ENCODE assay signal across 8 mouse cellular contexts in the genomic region with DNA sequence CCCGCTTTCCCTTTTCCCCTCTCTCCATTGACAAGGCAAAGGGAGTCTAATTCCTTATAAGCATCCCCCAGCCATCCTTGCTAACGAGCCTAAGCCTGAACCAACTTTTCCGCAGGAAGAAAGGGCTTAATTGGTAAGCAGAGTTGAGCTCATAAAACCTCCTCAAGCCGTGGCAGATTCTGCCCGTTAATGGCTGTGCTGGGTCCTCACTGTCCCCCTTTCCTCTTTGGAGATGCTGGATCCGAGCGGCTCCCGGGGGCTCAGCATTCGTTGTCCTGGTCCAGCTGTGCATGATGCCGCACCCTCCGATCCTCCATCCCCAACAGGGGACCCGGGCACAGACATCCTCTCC. TPM values are rescaled to one million over a fixed set of nuclear protein-coding genes. Genes with fewer than 3 reads are reported as not detected.
A peak's percentile ranks its signal among the peaks of the same experiment; 100 is the strongest.
DNase-seq lines count a peak whose midpoint lies in the region; ATAC-seq and TF ChIP-seq lines count a peak whose summit lies in the region.
"Had no signal": no experiment of that assay in that cellular context is flagged by ENCODE, and none has a peak within 500 bp of the region (broad histone marks: within the 10 kb centered on the region; RNA-seq: fewer than 3 reads in every experiment).

No protein-coding gene starts in this region.

- peak overlapping the region; percentile 68 for H3K9ac ChIP-seq in hindbrain, embryonic 12.5 days
- peak overlapping the region; percentile 80 for H3K9ac ChIP-seq in midbrain, embryonic 15.5 days

- intact Hi-C loops in left cerebral cortex, adult 2 months (cut with DNase I) = no loop called here

- H3K4me3 ChIP-seq in left cerebral cortex, adult 2 months = peak overlapping the region; percentile 82
- peak overlapping the region; percentile 64 for H3K4me3 ChIP-seq in hindbrain, embryonic 12.5 days
- peak overlapping the region; percentile 66 for H3K4me3 ChIP-seq in midbrain, embryonic 15.5 days

- H3K4me2 ChIP-seq in hindbrain, embryonic 12.5 days (replicated peaks) = peak overlapping the region; percentile 61
- peak overlapping the region; percentile 54 for H3K4me2 ChIP-seq in midbrain, embryonic 15.5 days

- peak in 1 of 2 experiments; percentile 41 for DNase-seq in left cerebral cortex, adult 2 months (ENCODE audit: extremely low spot score in 1 of 2, low spot score in 2 of 2)
- no peak for DNase-seq in left cerebral cortex, adult 11 months (ENCODE audit: low spot score)
- peak; percentile 45 for DNase-seq in embryo, embryonic 9.5 days (ENCODE audit: extremely low spot score)
- DNase-seq in thymus, postnatal 14 days = no peak
- DNase-seq in urinary bladder, adult 2 months (ENCODE audit: low spot score) = no peak

- TF ChIP-seq CTCF in left cerebral cortex, adult 2 months (IDR thresholded peaks at IDR 0.05) = no peak

- H3K4me1 ChIP-seq in hindbrain, embryonic 12.5 days = 0 out of 2 replicates have a peak, but pooled peaks cover 3% of the 10 kb centered on the region
- H3K4me1 ChIP-seq in midbrain, embryonic 15.5 days = peaks cover 19% of the 10 kb centered on the region

- peak overlapping the region; percentile 84 for H3K27ac ChIP-seq in left cerebral cortex, adult 2 months
- peak overlapping the region; percentile 84 for H3K27ac ChIP-seq in hindbrain, embryonic 12.5 days
- peak overlapping the region; percentile 92 for H3K27ac ChIP-seq in midbrain, embryonic 15.5 days

- no peaks in the 10 kb centered on the region for H3K9me3 ChIP-seq in hindbrain, embryonic 12.5 days (replicated peaks)
- H3K9me3 ChIP-seq in midbrain, embryonic 15.5 days = no peaks in the 10 kb centered on the region

- 0 out of 2 replicates have a peak, but pooled peaks cover under 1% of the 10 kb centered on the region for H3K36me3 ChIP-seq in hindbrain, embryonic 12.5 days
- peaks cover 1% of the 10 kb centered on the region for H3K36me3 ChIP-seq in midbrain, embryonic 15.5 days (replicated peaks)

- peak; percentile 15; the same call in 1 of the 2 replicates for ATAC-seq in hindbrain, embryonic 12.5 days (ENCODE audit: low FRiP score)
- ATAC-seq in midbrain, embryonic 15.5 days (replicated peaks) = no peak

- H3K27me3 ChIP-seq in hindbrain, embryonic 12.5 days = no peaks in the 10 kb centered on the region
- H3K27me3 ChIP-seq in midbrain, embryonic 15.5 days (replicated peaks) = no peaks in the 10 kb centered on the region

- under 1% methylated on average over 12 of the region's 12 CpGs for WGBS in hindbrain, embryonic 12.5 days
- WGBS in midbrain, embryonic 15.5 days = 1% methylated on average over 12 of the region's 12 CpGs

RNA-seq across cellular contexts. Expression of a gene that starts 0.8 kb away (rescaled TPM):
- 10 to 100 TPM; 12.5 to 12.9 TPM for total RNA-seq in left cerebral cortex, adult 2 months (2021)
- 8.3 and 9.0 TPM in 2 replicates for polyA plus RNA-seq in hindbrain, embryonic 12.5 days (2016; fragmentation: Nextera tagmentation; extraction: Ambion mirVana)
- polyA plus RNA-seq in midbrain, embryonic 15.5 days (2015; fragmentation: Nextera tagmentation; extraction: Ambion mirVana) = 21.5 and 25.1 TPM in 2 replicates
- 4.1 and 4.4 TPM in 2 replicates for polyA plus RNA-seq in urinary bladder, adult 2 months (2012; rRNA removed)
- total RNA-seq: common myeloid progenitor, adult 5-6 weeks had no signal
